Mouse (Mus musculus) B cell, adult 67 days (primary cell): ENCODE data around the gene Acadsb. TPM values are rescaled to one million over a fixed set of nuclear protein-coding genes. Genes with fewer than 3 reads are reported as not detected.

Source experiments
- total RNA-seq, 2 experiments: library from RNA; stranded (reverse); gene quantifications; 4 replicates each; pipeline ENCODE4 v1.2.4; 2023

Acadsb gene
- total RNA-seq = 10 to 100 TPM; 17.6 to 24.8 TPM

GRCm38 (mm10) chr7:131410416-131411058, at the start of gene Acadsb, which contains the start of gene Ikzf5:
Gene Acadsb (plus strand): TSS chr7:131410601.
Gene Ikzf5 (minus strand): TSS chr7:131410521.

GRCm38 (mm10) chr7:131362615-131363300, 47.6 kb upstream of the Acadsb start, which contains the start of gene 2310057M21Rik:
Gene 2310057M21Rik (minus strand): TSS chr7:131362759.

GRCm38 (mm10) chr7:131370648-131371469, 39.5 kb upstream of the Acadsb start, which contains the start of gene Pstk:
Gene Pstk (plus strand): TSS chr7:131371141.

Other genes with a start within 250 kb of the Acadsb start
- not detected for gene 5430419D17Rik, start 236.2 kb upstream of the Acadsb start, total RNA-seq
- not detected for gene Cuzd1, start 88.3 kb upstream of the Acadsb start, total RNA-seq
- gene Fam24b, start 81.1 kb upstream of the Acadsb start, total RNA-seq = not detected
- gene Fam24a, start 76.7 kb upstream of the Acadsb start, total RNA-seq = not detected
- 10 to 100 TPM; 14.9 to 20.0 TPM for gene 2310057M21Rik, start 47.8 kb upstream of the Acadsb start, total RNA-seq
- 10 to 100 TPM; 20.5 to 25.3 TPM for gene Pstk, start 39.5 kb upstream of the Acadsb start, total RNA-seq
- 10 to 100 TPM; 64.2 to 72.1 TPM for gene Ikzf5, start 80 bp upstream of the Acadsb start, total RNA-seq
- gene Hmx3, start 132.3 kb downstream of the Acadsb start, total RNA-seq = not detected
- gene Hmx2, start 138.2 kb downstream of the Acadsb start, total RNA-seq = not detected
- gene Bub3, start 149.6 kb downstream of the Acadsb start, total RNA-seq = 10 to 100 TPM; 56.0 to 64.3 TPM